Mouse (Mus musculus): ENCODE data around the gene Slc25a23.

- TF ChIP-seq CTCF (IDR thresholded peaks at IDR 0.05; ENCODE audit: low read depth, low read length): no peak
- TF ChIP-seq POLR2A (IDR thresholded peaks at IDR 0.05; ENCODE audit: extremely low read depth, insufficient read depth, low read length): no peak
Observed at GRCm38 (mm10) chr17:57029691-57030090, 30.0 kb downstream of the Slc25a23 start.

All from liver, adult 2 months (tissue).